Mouse (Mus musculus): ENCODE data around the gene Ppp1cc. TPM values are rescaled to one million over a fixed set of nuclear protein-coding genes. Genes with fewer than 3 reads are reported as not detected.

Gene Ppp1cc
- 100 to 1,000 TPM; 169 to 202 TPM for total RNA-seq (2021)

DNA sequence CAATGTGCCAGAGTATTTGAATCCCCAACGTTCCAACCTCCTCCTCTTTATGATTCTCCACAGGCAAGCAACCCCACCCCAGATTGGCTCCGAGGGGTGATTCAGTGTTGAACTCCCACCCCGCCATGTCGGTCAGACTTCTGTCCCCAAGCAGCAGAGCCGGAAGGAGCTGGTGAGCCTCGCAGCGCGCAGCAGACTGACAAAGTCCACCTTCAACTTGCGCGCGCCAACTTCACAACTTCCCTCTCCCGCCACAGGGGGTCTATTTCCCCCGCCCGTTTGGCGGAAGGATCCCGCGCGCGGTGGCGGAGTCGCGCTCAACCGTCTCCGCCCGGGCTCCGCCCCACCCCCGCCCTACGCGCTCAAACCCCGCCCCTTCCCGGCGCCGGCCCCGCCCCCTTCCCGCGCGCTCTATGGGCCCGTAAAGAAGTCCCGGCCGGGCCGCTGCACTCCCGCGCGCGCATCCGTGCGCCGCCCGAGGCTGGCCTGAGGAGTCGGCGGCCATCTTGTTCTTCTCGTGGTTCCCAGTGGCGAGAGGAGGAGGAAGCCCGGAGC is at the start of gene Ppp1cc:
TSS of gene Ppp1cc (plus strand) at position 452 of the 555 bp plus-strand sequence.
- intact Hi-C loops (cut with DNase I): loop anchor here (1.0 to 10.0 kb wide), 3 partner anchors 13 to 443 kb away; partner anchors contain the start of gene Atxn2
- DNase-seq (ENCODE audit: low spot score in 2 of 2): peak; percentile 91 to 94

DNA sequence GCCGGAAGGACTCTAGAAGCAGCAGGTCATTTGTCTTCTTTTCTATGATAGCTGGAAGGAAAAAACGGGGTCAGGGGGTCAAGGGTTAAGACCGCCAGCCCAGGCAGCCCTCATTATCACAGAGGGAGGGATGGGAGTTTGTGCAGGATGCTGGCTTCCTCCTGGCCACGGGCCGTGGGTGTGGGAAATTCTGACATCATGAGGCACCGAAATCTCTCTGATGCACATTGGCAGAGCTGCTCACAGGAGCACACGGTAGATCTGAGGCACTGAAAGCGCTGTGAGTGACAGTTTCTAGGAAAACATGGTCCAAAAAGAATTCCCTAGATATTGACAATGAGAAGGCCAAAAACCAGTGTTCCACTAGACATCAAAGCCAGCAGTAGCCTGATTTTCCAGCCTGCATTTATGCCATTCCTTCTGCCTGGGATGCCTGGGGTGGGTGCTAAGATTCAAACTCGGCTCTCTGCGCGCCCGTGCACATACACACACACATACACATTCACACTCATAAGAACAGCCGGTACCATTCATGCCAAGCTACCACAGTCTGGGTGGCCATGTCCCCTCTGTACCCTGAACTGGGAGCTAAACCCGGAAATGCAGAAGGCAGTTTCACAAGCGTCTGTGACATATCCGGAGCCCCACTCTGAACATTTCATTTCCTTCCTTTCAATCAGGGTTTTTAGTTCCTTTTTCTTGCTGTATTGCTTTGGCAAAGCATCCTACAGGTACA is 48.6 kb upstream of the Ppp1cc start:
- intact Hi-C loops (cut with DNase I): loop anchor here (5.0 kb wide), 1 partner anchor 283 kb away; the partner anchor contains the start of gene Arpc3
- no peak for DNase-seq (ENCODE audit: low spot score in 2 of 2)

GRCm38 (mm10) chr5:122110625-122111024 is 47.5 kb upstream of the Ppp1cc start:
- intact Hi-C loops (cut with DNase I): loop anchor here (5.0 kb wide), 1 partner anchor 282 kb away; the partner anchor contains the start of gene Arpc3
- DNase-seq (ENCODE audit: low spot score in 2 of 2): no peak

GRCm38 (mm10) chr5:122111091-122111932 is 46.8 kb upstream of the Ppp1cc start:
- DNase-seq (ENCODE audit: low spot score in 2 of 2): no peak
- intact Hi-C loops (cut with DNase I): loop anchor here (5.0 kb wide), 1 partner anchor 281 kb away; the partner anchor contains the start of gene Arpc3

- no peak for DNase-seq (ENCODE audit: low spot score in 2 of 2)
- intact Hi-C loops (cut with DNase I): loop anchor here (5.0 kb wide), 1 partner anchor 280 kb away; the partner anchor contains the start of gene Arpc3
These were observed 46.2 kb upstream of the Ppp1cc start for GRCm38 (mm10) chr5:122111933-122112248.

GRCm38 (mm10) chr5:122113450-122113849 is 44.6 kb upstream of the Ppp1cc start:
- intact Hi-C loops (cut with DNase I): loop anchor here (5.0 kb wide), 1 partner anchor 279 kb away; the partner anchor contains the start of gene Arpc3
- DNase-seq (ENCODE audit: low spot score in 2 of 2): no peak

DNA sequence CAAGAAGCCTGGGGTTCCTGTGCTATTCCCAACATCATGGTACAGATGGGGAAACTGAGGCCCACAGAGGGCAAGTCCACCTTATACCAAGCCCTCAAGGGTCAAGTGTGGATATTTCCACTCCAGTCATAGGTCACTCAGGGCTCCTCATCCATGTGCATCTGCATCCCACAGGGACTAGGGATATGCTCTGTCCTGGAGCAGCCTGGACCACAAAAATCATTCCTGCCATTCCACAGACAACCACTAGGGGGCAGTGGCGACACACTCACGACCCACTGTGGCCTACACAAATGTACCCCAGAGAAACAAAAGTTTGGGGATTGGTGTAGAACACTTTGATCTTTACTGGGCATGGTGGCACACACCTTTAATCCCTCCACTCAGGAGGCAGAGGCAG is 43.9 kb upstream of the Ppp1cc start:
- peak; percentile 43 to 54 for DNase-seq (ENCODE audit: low spot score in 2 of 2)
- intact Hi-C loops (cut with DNase I): loop anchor here (5.0 kb wide), 1 partner anchor 278 kb away; the partner anchor contains the start of gene Arpc3

- no peak for DNase-seq (ENCODE audit: low spot score in 2 of 2)
- intact Hi-C loops (cut with DNase I): no loop called here
These were observed 42.8 kb upstream of the Ppp1cc start for GRCm38 (mm10) chr5:122115266-122115763.

- intact Hi-C loops (cut with DNase I): no loop called here
- no peak for DNase-seq (ENCODE audit: low spot score in 2 of 2)
These were observed 41.8 kb upstream of the Ppp1cc start for GRCm38 (mm10) chr5:122116243-122116642.

GRCm38 (mm10) chr5:122125211-122125760 is 32.8 kb upstream of the Ppp1cc start:
- intact Hi-C loops (cut with DNase I): no loop called here
- DNase-seq (ENCODE audit: low spot score in 2 of 2): no peak

DNA sequence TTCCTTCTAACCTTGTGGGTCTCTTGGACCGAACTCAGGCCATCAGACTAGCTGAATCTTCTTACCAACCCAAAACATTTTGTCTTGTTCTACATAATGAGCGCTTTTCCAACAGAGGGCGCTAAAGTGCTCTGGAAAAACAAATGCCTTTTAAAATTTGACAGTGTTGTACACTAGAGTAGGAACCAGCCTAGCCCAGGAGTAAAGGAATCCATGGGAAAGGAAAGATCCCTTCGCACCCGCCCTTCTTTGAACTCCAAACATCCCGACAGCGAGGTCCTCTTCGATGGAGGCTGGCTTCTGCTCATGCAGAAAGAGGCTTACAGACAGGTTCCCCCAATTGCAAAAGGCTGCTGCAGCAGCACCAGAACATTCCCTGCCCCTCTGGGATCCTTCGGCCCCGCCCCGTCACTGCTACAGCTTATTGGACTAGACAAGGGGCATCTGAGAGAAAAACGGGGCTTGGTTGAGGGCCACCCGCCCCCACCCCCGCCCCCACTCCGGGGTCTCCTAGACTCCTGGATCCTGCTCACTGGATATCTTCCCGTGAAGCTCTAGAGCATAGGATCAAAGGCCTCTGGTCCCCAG is 28.9 kb upstream of the Ppp1cc start:
- intact Hi-C loops (cut with DNase I): loop anchor here (2.0 kb wide), 1 partner anchor 216 kb away; no protein-coding TSS in a partner anchor
- DNase-seq (ENCODE audit: low spot score in 2 of 2): peak; percentile 80 to 89

GRCm38 (mm10) chr5:122130341-122130998 is 27.6 kb upstream of the Ppp1cc start:
- peak in 1 of 2 experiments; percentile 40 for DNase-seq (ENCODE audit: low spot score in 2 of 2)
- intact Hi-C loops (cut with DNase I): loop anchor here (2.0 to 5.0 kb wide), 3 partner anchors 28 to 262 kb away; partner anchors contain the start of genes Arpc3, Ppp1cc and Tctn1

GRCm38 (mm10) chr5:122131076-122132051 is 26.7 kb upstream of the Ppp1cc start:
- DNase-seq (ENCODE audit: low spot score in 2 of 2): peak; percentile 83
- intact Hi-C loops (cut with DNase I): loop anchor here (1.0 to 5.0 kb wide), 4 partner anchors 27 to 261 kb away; partner anchors contain the start of genes Arpc3, Ppp1cc and Tctn1

- intact Hi-C loops (cut with DNase I): loop anchor here (5.0 kb wide), 2 partner anchors 130 to 260 kb away; partner anchors contain the start of genes Arpc3 and Tctn1
- DNase-seq (ENCODE audit: low spot score in 2 of 2): no peak
These were observed 25.7 kb upstream of the Ppp1cc start for GRCm38 (mm10) chr5:122132167-122133049.

DNA sequence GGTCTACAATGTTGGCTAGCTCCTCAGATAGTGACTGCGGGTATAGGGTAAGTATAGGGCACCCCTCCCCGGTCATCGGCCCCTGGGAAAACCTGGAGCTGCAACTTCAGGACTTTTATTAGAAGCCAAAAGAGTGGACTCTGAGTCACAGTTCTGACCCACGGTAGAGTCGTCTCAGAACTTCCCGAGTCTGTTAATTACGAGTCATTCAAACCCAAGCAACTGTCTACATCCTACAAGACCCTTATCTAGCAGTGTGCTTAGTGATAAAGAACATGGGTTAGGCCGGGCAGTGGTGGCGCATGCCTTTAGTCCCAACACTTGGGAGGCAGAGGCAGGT is 25.1 kb upstream of the Ppp1cc start:
- DNase-seq (ENCODE audit: low spot score in 2 of 2): no peak
- intact Hi-C loops (cut with DNase I): loop anchor here (5.0 kb wide), 2 partner anchors 129 to 259 kb away; partner anchors contain the start of genes Arpc3 and Tctn1

Data from left cerebral cortex, postnatal 25 days (tissue).